Mouse (Mus musculus) mouse embryonic stem cell (cell line): ENCODE results near the gene Megf8.

Experiments
- in situ Hi-C, 2 experiments: fragments of 300-500 bp; cut with MboI; formaldehyde crosslinking; loops; 1 replicate in 1 of 2; 3 replicates in 1 of 2; pipeline ENCODE4 v1.14.3; 2019 to 2020; ENCODE audit warnings: low sequenced_read_pairs in 2 of 2, low pct_unique_long_range_greater_than_20kb in 1 of 2, mixed read lengths in 1 of 2; ENCODE audit not compliant: unreplicated experiment in 1 of 2

Megf8 gene

GRCm38 (mm10) chr7:25316532-25317445 is at the start of gene Megf8:
Gene Megf8 (plus strand): TSS chr7:25317164.
- in situ Hi-C loops, result no loop called here

DNA sequence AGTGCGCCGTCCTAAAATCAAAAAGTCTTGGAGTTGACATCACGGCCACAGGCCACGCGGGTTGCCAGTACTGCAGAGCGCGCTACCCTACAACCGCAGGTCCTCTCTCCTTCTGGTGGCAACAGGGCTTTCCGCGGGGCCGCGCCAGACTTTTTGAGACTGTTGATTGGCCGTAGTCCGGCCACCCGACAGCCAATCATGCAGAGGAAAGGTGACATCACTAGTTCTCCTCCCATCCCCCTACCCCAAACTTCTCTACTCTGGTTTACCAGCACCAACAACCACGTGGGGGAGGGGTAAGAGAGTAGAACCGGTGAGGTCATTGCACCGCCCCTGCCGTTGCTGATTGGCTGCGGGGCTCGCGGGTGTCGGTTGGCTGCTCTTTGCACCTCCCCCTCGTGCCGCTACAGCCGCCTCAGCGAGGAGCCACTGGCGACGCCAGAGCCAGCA is 49.6 kb upstream of the Megf8 start, which contains the start of gene Cic:
Gene Cic (plus strand): TSS at position 404 of the 450 bp plus-strand sequence.
- in situ Hi-C loops, result no loop called here

- in situ Hi-C loops, result no loop called here
These were observed 49.1 kb upstream of the Megf8 start for GRCm38 (mm10) chr7:25267751-25268463.

GRCm38 (mm10) chr7:25268588-25268987 is 48.4 kb upstream of the Megf8 start:
- in situ Hi-C loops, result no loop called here

DNA sequence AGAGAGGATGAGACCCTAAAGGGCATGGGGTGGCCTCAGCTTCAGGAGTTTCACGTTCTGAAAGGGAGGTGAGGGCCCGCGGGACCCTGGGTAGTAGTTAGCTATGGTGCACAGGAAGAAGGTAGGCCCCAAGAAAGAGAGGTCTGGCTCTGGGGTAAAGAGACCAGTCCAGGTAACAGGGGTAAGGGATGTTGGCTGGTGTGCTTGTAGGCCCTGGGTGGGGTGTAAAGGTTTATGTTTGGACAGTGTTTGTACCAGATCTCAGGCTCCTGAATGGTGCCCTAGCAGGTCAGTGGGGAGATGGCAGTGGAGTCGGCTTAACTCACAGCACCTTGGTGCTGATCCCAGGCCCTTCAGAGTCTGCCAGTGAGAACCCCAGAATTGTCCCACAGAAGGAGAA is 47.9 kb upstream of the Megf8 start:
- in situ Hi-C loops, result no loop called here

DNA sequence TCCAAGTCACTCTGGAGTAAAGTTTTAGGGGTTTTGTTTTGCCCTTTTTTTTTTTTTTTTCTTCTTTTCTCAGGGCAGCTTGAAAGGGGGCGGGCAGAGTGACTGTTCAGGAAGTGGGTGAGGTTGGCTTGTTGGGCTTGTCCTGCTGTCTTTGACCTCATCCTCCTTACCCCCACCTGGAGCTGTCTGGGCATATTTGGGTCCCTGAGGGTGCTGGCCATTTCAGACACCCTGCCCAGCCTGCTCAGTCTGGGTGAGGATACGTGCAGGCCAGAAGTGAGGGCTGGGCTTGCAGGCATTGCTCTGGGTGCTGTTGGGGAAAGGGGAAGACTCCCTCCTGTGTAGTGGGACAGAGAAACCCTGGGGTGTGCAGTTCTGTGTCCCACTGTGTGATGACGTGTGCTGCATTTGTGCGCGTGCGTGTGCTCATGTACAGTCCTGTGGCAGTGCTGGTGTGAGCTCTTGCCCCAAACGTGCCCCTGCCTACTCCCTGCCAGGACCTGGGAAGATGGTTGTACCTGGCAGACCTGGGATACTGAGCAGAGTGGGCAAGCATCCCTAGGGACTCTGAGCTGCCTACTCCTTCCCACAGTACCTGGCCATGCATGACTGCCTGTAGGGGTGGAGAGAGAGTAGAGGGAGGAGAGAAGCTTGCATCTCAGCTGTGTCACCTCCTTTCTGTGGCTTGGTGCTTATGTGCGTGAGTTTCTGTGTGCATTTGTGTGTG is 47.3 kb upstream of the Megf8 start:
- in situ Hi-C loops, result no loop called here

DNA sequence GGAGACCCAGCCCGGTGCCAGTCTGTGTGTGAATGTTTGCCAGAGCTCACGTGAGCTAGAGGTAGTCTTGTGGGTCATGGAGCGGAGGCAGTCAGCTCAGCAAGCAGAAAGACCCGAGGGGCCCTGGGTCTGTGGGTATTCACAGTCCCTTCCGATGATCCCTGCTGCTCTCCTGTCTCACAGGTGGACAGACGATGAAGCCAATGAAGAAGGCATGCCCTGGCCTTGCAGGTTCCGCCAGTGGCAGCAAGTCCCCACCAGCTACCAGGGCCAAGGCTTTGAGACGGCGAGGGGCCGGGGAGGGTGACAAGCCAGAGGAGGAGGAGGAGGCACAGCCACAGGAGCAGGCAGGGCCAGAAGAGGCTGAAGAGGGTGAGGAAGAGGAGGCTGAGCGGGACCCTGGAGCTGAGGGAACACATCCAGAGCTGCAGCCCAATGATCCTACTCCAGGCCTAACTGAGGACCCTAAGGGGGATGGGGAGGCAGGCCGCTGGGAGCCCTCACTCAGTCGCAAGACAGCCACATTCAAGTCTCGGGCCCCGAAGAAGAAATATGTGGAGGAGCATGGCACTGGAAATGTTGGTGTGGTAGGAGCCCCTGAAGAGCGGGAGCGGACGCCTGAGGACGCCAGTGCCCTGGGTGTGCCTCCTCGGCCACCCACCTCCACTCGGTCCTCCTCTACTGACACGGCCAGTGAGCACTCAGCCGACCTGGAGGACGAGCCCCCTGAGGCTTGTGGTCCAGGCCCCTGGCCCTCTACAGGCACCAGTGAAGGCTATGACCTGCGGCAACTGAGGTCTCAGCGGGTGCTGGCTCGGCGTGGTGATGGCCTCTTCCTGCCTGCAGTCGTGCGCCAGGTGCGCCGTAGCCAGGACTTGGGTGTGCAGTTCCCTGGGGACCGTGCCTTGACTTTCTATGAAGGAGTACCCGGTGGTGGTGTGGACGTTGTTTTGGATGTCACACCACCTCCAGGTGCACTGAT is 46.0 kb upstream of the Megf8 start:
- in situ Hi-C loops, result no loop called here

DNA sequence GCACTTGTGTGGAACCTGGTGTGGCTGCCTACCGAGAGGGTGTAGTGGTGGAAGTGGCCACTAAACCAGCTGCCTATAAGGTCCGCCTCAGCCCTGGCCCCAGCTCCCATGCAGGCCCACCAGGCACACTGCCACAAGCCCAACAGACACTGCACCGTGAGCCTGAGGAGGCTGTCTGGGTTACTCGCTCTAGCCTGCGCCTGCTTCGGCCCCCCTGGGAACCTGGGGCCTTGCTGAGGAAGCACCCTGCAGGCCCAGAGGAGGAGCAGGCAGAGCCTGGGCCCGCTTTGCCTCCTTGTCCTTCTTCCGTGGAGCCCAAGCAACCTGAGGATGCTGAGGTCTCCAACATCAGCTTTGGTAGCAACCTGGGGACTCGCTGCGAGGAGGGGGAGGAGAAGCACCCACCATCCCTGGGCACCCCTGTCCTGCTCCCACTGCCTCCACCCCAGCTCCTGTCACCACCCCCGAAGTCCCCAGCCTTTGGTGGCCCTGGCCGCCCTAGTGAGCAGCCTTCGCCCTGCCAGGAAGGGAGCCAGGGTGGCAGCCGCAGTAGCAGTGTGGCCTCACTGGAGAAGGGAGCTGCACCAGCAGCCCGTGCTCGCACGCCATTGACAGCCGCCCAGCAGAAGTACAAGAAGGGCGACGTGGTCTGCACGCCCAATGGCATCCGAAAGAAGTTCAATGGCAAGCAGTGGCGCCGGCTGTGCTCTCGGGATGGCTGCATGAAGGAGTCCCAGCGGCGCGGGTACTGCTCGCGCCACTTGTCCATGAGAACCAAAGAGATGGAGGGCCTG is 45.1 kb upstream of the Megf8 start:
- in situ Hi-C loops, result no loop called here

GRCm38 (mm10) chr7:25272445-25273258 is 44.3 kb upstream of the Megf8 start:
- in situ Hi-C loops, result no loop called here

DNA sequence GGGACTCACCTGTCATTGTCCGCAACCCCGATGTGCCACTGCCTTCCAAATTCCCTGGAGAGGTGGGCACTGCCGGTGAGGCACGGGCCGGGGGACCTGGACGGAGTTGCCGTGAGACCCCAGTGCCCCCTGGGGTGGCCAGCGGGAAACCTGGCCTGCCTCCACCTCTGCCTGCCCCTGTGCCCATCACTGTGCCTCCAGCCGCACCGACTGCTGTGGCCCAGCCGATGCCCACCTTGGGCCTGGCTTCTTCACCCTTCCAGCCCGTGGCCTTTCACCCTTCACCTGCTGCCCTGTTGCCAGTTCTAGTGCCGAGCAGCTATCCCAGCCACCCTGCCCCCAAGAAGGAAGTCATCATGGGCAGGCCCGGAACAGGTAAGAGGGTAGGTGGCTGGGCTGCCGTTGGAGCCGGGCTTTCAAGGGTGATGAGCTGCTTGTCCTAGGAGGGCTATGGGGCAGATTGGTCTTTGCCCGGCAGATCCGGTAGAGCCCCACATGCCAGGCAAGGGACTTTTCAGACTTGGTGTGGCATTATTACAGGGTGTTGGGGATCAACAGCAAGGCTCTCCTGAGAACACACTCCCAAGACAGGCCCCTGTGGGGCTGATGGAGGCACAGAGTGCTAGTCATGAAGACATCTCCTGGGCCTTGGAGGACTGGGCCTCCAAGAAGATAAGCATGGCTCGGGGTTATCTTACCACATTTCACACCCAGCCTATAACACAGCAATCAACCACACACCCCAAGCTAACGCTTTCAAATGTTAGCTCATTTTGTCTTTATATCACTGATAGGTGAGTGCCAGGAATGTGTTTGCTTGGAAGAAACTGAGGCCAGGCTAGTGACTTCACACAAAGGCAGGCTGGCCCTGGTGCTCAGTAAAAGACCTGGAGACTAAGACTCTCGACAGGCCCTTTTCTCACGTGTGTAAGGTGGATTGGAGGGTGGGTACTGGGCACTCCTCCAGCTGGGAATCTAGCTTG is 43.4 kb upstream of the Megf8 start:
- in situ Hi-C loops, result no loop called here

GRCm38 (mm10) chr7:25274571-25274970 is 42.4 kb upstream of the Megf8 start:
- in situ Hi-C loops, result no loop called here

DNA sequence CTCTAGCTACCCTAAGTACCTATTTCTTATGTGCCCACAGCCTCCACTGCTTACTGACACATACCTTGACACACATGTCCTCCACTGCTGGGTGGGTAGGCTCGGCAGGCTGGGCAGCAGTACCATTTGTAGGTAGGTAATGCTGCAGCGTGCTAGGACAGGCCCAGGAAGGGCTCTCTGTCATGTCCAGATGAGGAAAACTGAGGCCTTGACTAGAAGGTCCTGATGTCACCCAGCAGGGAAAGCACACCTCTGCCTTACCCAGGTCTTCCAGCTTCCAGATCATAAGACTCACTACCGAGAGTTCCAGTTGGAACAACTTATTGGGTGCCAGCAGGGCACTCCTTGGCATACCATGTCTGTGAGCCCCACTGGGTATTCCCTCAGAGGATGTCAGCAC is 42.0 kb upstream of the Megf8 start:
- in situ Hi-C loops, result loop anchor here (5.0 kb wide), 1 partner anchor 33 kb away; no protein-coding TSS in a partner anchor

GRCm38 (mm10) chr7:25275555-25276298 is 41.2 kb upstream of the Megf8 start:
- in situ Hi-C loops, result loop anchor here (5.0 kb wide), 1 partner anchor 33 kb away; no protein-coding TSS in a partner anchor

DNA sequence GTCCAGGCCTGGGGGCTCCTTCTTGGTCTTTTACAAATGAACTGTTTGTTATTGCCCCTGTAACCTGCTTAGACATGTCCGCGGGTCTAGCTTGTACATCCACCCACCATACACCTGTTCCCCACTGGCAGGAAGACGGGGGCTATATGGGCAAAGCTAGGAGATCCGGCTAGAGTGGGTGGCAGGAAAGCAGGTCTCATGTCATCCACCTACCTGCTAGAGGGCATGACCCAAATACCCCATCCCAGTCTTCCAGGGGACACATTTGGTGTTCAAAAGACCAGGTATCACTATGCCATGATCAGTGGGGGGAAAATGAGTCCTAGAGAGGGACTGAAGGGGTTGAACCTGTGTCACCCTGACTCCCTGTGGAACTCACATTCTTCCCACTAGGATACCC is 39.6 kb upstream of the Megf8 start:
- in situ Hi-C loops, result loop anchor here (5.0 kb wide), 1 partner anchor 35 kb away; no protein-coding TSS in a partner anchor

DNA sequence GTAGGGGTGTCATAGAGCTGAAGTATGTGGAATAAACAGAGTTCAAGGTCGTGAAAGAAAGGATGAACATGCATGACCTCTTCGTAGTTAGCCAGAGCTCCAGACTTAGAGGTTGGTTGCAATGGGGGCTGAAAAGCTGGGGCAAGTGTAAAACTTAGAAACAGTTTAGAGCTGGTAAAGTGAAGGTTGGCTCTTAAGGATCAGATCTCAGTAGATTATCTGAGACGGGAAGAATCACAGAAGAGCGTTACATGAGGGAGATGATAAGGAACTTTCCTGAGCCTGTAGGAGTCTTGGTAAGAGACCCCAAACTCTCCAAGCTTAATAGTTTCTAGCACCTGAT is 39.0 kb upstream of the Megf8 start:
- in situ Hi-C loops, result loop anchor here (5.0 kb wide), 1 partner anchor 36 kb away; no protein-coding TSS in a partner anchor
